Mouse (Mus musculus): Measurements from ENCODE around the gene Adam19.
A peak's percentile ranks its signal among the peaks of the same experiment; 100 is the strongest.
"Not testable (repeated sequence)": the region's sequence is repeated elsewhere in the genome, so short reads cannot be mapped to it uniquely, and the experiment has no call there.

The Adam19 gene

DNA sequence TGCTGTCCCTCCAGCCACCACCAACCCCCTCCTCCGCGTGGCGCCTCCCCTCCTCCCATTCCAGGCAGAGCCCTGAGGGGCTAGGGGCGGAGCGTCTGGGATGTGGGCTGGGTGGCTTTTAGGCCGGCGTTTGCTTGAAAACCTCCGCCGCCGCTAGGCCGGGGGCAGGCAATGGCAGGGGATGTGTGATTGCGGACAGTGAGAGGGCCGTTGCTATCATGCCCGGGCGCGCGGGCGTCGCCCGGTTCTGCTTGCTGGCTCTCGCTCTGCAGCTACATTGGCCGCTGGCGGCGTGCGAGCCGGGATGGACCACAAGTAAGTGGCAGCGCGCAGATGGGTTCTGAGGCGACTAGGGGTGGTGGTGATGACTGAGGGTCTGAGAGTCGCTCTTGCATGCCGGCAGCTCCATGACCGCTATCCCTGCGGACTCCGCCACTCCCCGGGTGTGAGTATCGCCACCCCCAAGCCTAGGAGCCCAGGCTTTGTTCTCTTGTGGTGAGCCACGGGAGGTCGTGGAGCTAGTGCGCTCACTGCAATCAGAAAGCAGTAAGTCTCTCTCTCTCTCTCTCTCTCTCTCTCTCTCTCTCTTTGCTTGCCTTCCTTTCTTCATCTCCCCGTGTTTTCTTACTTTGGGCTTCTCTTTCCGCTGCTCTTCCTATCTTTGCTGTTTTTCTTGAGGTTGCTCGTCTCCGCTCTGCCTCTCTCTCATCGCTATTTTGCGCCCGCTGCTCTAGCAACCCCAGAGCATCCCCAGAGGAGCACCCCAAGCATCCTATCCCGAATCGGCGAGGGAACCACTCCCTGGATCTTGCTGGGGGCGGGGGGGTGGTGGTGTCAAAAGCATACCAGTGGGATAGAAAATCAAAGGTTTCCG, at the start of gene Adam19:
Gene Adam19, plus strand, starts transcription at position 97 of the 874 bp plus-strand sequence.
- DNase-seq (ENCODE audit: low spot score in 2 of 2) = peak; percentile 77 to 82

- no peak for DNase-seq (ENCODE audit: low spot score in 2 of 2)
Observed at GRCm38 (mm10) chr11:46016061-46016460, 39.7 kb upstream of the Adam19 start.

GRCm38 (mm10) chr11:46020246-46020645, 35.5 kb upstream of the Adam19 start:
- DNase-seq (ENCODE audit: low spot score in 2 of 2) = no peak

DNA sequence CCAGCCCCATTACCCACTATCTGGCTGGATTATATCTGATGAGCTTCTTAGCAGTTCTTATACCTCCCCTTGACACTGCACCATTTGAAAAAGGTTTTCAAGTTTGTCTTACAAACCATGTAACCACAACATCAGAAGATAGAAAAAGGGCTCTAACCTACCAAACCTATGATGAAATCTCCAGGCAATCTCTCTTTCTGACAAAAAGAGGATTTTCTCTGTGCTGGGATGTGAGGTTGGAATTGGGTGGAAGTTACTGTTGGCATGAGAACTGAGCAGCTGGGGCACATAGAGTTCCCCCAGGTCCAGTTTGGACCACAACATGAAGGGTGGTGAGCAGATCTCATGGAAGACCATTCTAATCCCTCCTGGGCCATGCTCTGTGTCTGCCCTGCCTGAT, 33.9 kb upstream of the Adam19 start:
- no peak for DNase-seq (ENCODE audit: low spot score in 2 of 2)

DNA sequence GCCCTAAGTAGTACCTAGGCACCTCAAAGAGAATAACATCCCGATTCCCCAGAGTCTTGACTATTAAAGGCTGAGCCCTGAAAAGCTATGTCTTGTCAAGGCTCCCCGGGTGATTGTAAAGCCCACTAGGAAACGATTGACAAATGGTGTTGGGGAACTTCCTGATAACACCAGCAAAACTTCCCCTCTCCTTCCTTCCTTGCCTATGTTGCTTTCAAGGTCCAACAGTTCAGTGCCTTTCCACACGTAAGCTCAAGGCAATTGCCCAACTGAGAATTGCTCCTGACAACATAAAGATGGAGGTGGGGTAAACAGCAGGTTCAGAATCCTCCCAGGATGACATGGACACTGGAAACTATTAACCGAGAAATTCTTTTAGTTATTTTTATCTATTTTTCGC, 32.8 kb upstream of the Adam19 start:
- DNase-seq (ENCODE audit: low spot score in 2 of 2) = peak in 1 of 2 experiments; percentile 8

GRCm38 (mm10) chr11:46025962-46026392, 29.8 kb upstream of the Adam19 start:
- DNase-seq (ENCODE audit: low spot score in 2 of 2) = peak; percentile 18 to 45

- DNase-seq (ENCODE audit: low spot score in 2 of 2) = peak in 1 of 2 experiments; percentile 17
Observed at GRCm38 (mm10) chr11:46027952-46028814, 27.6 kb upstream of the Adam19 start.

GRCm38 (mm10) chr11:46029485-46029884, 26.3 kb upstream of the Adam19 start:
- DNase-seq (ENCODE audit: low spot score in 2 of 2) = peak; percentile 9 to 50

DNA sequence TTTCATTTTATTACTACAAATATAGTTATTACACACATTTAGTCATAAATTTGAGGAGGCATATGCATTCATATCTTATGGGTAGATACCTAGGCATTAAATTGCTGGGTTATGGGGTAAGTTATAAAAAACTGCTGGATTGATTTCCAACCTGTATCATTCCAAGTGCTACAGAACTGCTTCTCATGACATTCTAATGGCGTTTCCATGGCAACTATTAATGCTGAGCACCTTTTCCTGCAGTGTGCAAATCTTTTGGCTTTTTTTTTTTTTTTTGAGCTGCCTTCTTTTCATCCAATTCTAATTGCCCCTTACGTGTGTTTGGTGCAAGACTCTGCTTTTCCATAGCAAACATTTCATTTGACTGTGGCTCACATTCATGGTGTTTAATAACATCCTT, 25.8 kb upstream of the Adam19 start:
- DNase-seq (ENCODE audit: low spot score in 2 of 2) = no peak

DNA sequence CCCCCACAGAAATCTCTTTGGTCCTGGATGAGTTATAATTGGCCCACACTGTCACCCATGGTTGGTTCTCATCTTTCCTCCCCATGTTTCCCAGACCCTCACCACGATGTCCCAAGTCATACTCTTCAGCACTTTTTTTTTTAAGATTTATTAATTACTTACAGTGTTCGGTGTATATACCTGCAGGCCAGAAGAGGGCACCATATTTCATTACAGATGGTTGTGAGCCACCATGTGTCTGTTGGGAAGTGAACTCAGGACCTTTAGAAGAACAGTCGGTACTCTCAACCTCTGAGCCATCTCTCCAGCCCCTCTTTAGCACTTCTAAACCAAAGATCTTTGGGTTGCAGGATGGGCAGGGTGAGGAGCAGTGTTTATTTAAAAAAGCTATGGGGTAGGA, 24.3 kb upstream of the Adam19 start:
- peak; percentile 5 to 20 for DNase-seq (ENCODE audit: low spot score in 2 of 2)

DNA sequence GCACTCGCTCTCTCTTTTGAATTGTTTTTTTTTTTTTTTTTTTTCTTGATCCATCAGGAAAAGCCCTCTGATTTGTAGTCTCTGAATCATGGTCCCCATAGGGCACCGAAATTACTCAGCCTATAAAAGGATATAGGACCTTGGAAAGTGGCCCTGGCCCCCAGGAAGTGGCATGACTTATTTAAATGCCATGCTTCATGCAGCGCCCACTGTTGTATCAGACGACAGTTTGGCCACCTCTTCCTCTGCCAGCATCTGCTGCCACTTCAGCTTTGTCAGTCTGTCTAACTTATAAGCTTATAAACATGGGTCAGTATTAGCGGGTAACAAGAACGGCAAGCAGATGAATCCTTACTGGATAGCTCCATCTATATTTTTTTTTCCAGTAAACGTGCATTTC, 22.8 kb upstream of the Adam19 start:
- peak; percentile 4 to 36 for DNase-seq (ENCODE audit: low spot score in 2 of 2)

- no peak for DNase-seq (ENCODE audit: low spot score in 2 of 2)
Observed at GRCm38 (mm10) chr11:46036374-46036773, 19.4 kb upstream of the Adam19 start.

DNA sequence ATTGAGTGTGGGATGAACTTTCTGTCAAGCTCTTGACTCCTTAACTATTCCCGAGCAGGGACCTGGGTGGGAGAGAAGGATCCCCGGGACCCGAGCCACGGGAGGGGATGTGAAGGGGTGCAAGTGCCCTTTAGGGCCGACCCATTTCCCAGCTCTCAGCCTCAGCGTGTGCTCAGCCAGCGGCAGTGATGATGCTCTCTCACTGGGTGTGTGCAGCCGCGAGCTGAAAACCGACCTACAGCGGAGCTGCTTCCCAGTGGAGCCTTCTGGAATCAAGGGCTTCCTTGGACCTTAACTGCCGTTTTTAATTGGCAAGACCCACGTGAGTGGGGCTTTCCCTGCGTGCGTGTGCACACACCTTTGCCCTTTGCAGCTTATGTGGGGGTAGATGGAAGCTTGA, 16.9 kb upstream of the Adam19 start:
- no peak for DNase-seq (ENCODE audit: low spot score in 2 of 2)

DNA sequence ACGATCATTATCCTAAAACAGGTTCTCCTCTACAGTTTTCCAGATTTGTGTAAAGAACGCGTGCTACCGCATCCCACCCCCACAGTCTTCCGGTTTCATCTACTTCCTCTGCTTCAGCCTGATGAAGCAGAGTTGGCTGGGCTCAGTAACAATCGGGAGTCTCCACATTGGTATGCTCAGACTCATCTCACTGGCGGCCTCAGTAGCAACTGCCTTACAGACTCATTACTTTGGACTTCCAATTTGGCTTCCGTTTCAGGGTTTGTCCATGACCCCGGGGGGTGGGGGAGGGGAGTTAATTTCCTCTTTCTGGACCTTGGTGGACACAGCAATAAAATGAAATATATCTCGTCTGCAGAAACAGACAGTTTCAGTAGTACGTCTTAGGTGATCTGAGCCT, 16.5 kb upstream of the Adam19 start:
- peak in 1 of 2 experiments; percentile 42 for DNase-seq (ENCODE audit: low spot score in 2 of 2)

DNA sequence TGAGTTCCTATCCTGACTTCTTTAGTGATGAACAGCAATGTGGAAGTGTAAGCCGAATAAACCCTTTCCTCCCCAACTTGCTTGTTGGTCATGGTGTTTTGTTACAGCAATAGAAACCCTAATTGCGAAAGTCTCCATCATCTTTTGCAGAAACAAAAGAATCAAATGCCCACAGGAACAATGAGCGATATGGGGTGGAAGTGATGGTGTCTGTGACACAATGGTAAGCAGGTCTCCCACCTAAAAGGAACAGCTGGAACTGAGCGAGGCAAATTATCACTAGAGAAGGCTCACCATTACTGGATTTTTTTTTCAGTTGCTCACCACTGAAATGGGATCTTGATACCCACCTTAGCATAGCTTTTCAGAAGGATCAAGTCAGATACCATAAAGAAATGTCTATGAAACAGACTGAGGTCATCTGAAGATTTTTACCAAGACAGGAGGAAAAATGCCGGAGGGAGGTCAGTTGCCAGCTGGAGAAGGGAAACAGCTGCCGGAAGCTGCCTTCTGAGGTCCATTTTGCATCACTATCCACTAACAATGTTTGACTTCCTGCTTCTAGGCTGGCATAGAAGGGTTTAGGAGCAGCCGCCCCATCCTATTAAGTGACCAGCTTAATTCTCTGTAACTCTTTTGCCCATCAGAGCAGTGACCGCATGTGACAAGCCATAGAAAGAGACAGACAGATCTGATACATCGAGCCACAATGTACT, 14.8 kb upstream of the Adam19 start:
- no peak for DNase-seq (ENCODE audit: low spot score in 2 of 2)

GRCm38 (mm10) chr11:46041607-46042267, 14.1 kb upstream of the Adam19 start:
- no peak for DNase-seq (ENCODE audit: low spot score in 2 of 2)

DNA sequence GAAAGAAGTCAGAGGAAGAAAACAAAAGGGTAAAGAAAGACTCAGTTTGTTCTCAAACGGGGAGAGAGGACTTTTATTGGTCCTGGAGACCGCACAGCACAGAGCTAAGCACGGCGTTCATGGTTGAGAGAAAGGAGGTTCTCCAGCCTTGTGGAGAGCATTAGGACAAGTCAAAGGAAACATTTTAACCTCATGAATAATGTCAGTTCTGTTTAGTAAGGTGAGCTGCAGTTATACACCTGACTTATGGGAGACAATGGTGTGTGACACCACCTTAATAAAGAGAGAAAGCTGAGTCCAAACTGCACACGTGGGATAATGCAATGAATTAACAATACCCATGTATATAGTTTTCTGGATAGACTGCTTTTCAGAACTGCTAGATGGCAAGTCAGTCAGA, 11.0 kb upstream of the Adam19 start:
- DNase-seq (ENCODE audit: low spot score in 2 of 2) = no peak

- no peak for DNase-seq (ENCODE audit: low spot score in 2 of 2)
Observed at GRCm38 (mm10) chr11:46047264-46047663, 8.5 kb upstream of the Adam19 start.

GRCm38 (mm10) chr11:46052105-46052659, 3.6 kb upstream of the Adam19 start, which contains the start of gene Gm12166:
Gene Gm12166, minus strand, starts transcription at chr11:46052321.
- DNase-seq (ENCODE audit: low spot score in 2 of 2) = not testable (repeated sequence)

- not testable (repeated sequence) for DNase-seq (ENCODE audit: low spot score in 2 of 2)
Observed at GRCm38 (mm10) chr11:46053457-46053856, 2.3 kb upstream of the Adam19 start.

GRCm38 (mm10) chr11:46054311-46054710, 1.5 kb upstream of the Adam19 start:
- no peak for DNase-seq (ENCODE audit: low spot score in 2 of 2)
